Mouse (Mus musculus) lung, adult 2 months (tissue): Measurements from ENCODE around the gene Ercc6l2. TPM values are rescaled to one million over a fixed set of nuclear protein-coding genes. Genes with fewer than 3 reads are reported as not detected.
"Not testable (repeated sequence)": the region's sequence is repeated elsewhere in the genome, so short reads cannot be mapped to it uniquely, and the experiment has no call there.

ENCODE experiments used
- DNase-seq: peaks from one replicate; pipeline ENCODE4 v3.0.0; 2022
- H3K4me1 ChIP-seq: fragments of 200-500 bp; 2 replicates; pipeline ENCODE4 v1.6.1; 2011; ENCODE audit warnings: low read length; ENCODE audit not compliant: control insufficient read depth, insufficient read depth
- H3K4me3 ChIP-seq: fragments of 200-500 bp; replicated peaks from 2 replicates; pipeline ENCODE3; 2011; ENCODE audit warnings: low read depth, mild to moderate bottlenecking, control low read depth, low read length; ENCODE audit errors: extremely low read depth
- CTCF ChIP-seq: fragments of 200-500 bp; IDR thresholded peaks from 2 replicates; pipeline ENCODE4 v1.5.1; 2011; ENCODE audit warnings: mild to moderate bottlenecking, low read length, control low read depth; ENCODE audit not compliant: insufficient read depth
- POLR2A ChIP-seq: fragments of 200-500 bp; IDR thresholded peaks from 2 replicates; pipeline ENCODE4 v1.6.1; 2011; ENCODE audit warnings: low read depth, mild to moderate bottlenecking, control low read depth, low read length, borderline replicate concordance; ENCODE audit errors: extremely low read depth
- WGBS: fragments of 180-500 bp; shearing (Covaris S2); methylation state at CpG from one replicate; pipeline ENCODE4 v1.1.7; 2018; 5-methylcytosine and 5-hydroxymethylcytosine counted together
- polyA plus RNA-seq: library from polyadenylated mRNA; depleted of rRNA; stranded (reverse); fragments of >200 nt; gene quantifications from 2 replicates; pipeline ENCODE4 v1.2.3, GENCODE M21; 2012

The Ercc6l2 gene
- polyA plus RNA-seq, 1 experiment: 4.2 TPM

DNA sequence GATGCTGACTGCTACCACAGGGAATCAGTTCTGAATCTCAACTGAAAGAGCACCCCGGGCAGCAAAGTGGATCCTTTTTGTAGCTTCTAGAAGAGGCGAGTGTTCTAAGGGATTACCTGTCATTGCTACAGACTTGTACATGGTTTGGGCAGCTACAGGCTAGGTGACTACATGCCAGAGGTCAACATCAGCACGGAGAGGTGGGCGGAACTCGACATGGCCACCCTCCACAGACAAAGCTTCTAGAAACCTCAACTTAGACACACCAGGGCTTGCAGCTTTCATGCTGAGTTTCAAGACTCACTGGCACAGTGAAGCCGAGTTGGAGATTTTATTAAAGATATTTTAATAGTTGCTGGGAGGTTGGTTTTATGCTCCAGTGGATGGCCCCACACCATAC lies 98.1 kb downstream of the Ercc6l2 start:
- TF ChIP-seq CTCF (no peak), POLR2A (no peak)
- Histone ChIP-seq H3K4me1 (peaks cover 7% of the 10 kb centered on the region; the same call in 1 of the 2 replicates), H3K4me3 (no peak overlapping the region)
- 89% methylated on average over 6 of the region's 6 CpGs for WGBS
- no peak for DNase-seq

- Histone ChIP-seq H3K4me1 (peaks cover 16% of the 10 kb centered on the region; the same call in 1 of the 2 replicates), H3K4me3 (no peak overlapping the region)
- no peak for DNase-seq
- no peak for TF ChIP-seq POLR2A
- no peak for TF ChIP-seq CTCF
- WGBS: 22% methylated on average over 3 of the region's 3 CpGs
Measured at GRCm38 (mm10) chr13:63915176-63915575, 100.1 kb downstream of the Ercc6l2 start.

- WGBS: 75% methylated on average over 1 of the region's 1 CpGs
- H3K4me3 ChIP-seq: no peak overlapping the region
- no peak for DNase-seq
- no peak for TF ChIP-seq CTCF
- peaks cover 12% of the 10 kb centered on the region; the same call in 1 of the 2 replicates for H3K4me1 ChIP-seq
Measured at GRCm38 (mm10) chr13:63915684-63916083, 100.6 kb downstream of the Ercc6l2 start.

DNA sequence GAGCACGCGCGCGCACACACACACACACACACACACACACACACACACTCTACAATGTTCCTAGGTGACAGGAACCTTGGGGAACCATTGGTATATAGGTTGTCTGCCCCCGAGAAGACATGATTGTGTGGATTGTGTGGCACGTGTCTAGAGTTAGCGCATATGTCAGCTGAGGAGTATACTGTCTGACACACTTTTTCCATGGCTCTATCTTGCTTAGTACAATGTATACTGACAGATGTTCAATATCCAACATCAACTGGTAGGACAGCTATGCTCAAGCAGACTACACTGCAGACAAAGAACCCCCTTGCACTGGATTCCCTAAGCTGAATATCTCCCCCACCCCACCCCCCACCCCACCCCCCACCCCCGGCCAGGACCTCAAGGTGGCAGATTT lies 101.5 kb downstream of the Ercc6l2 start:
- Histone ChIP-seq H3K4me1 (peaks cover 12% of the 10 kb centered on the region; the same call in 1 of the 2 replicates), H3K4me3 (no peak overlapping the region)
- TF ChIP-seq POLR2A (no peak), CTCF (no peak)
- WGBS: 82% methylated on average over 8 of the region's 8 CpGs
- no peak for DNase-seq

GRCm38 (mm10) chr13:63917198-63917767 lies 102.2 kb downstream of the Ercc6l2 start:
- Histone ChIP-seq H3K4me1 (peaks cover 12% of the 10 kb centered on the region; the same call in 1 of the 2 replicates), H3K4me3 (no peak overlapping the region)
- peak; percentile 44 for DNase-seq
- TF ChIP-seq CTCF: no peak
- no peak for TF ChIP-seq POLR2A
- 29% methylated on average over 11 of the region's 11 CpGs for WGBS

DNA sequence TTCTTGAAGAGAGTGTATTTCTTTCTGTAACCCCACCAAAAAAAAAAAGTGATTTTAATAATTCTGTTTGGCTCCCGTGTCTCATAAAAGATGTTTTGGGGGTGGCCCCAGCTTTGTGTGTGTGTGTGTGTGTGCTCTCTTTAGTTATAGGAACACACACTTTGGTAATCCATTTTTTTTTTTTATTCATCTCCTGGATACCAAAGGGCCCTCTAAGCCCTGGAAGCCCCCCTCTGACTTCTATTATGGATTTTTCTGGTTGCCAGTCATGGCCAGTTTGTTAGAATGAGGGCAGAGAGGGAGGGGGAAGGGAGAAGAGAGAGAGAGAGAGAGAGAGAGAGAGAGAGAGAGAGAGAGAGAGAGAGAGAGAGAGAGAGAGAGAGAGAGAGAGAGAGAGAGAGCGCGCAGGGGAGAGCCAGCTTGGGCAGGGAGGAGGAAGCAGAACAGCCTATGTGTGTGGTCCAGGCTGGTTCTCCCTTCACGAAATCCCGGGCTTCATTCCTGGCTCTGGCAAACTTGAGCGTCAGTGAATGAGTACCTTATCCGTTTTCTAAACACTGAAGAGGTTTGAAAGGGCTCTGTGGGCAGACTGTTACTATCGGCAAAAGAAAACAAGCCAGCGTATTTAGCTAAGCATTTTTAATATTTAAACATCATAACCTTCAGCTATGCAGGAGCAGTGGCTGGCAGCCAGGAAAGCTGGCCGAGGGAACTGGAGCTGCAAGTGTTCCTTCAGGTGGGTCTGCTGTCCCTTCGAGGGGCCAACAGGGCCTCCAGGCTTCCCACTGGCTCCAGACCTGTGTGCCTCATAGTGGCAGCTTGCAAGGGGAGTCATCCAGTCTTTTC lies 103.0 kb downstream of the Ercc6l2 start:
- no peak for TF ChIP-seq POLR2A
- Histone ChIP-seq H3K4me1 (peaks cover 12% of the 10 kb centered on the region; the same call in 1 of the 2 replicates), H3K4me3 (no peak overlapping the region)
- DNase-seq: peak; percentile 62
- 23% methylated on average over 11 of the region's 11 CpGs for WGBS

DNA sequence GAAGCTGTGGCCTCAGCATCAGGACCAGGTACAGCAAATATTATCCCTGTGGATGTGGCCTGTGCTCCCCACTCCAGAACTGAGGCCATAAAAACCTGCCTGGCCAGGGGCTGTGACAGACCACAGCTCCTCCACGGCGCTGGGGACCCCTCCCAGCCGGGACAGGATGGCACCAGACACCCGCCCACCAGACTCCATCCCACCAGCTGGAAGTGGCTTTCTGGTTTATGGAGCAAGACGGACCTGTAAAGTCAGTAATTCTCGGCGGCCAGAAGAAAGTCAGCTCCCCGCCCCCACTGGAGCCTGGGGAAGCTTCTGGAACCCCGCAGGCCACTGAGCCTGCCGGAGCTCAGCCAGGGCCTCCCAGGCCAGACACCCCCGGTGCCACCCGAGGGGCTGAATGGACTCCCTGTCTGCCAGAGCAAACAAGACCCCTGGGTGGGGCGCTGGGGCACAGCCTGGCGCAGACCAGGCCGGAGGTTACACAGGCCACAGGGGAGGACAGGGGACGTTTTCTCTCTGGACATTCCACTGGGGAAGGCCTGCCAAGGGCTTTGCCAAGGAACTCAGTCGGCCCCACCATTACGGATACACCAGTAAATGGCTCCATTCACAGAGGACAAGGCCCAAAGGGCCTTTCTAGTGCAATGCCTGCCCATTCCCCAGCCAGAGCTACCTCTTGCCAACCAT lies 103.8 kb downstream of the Ercc6l2 start:
- Histone ChIP-seq H3K4me3 (no peak overlapping the region), H3K4me1 (peaks cover 12% of the 10 kb centered on the region; the same call in 1 of the 2 replicates)
- WGBS: 58% methylated on average over 18 of the region's 18 CpGs
- TF ChIP-seq CTCF (no peak), POLR2A (no peak)
- DNase-seq: no peak

GRCm38 (mm10) chr13:63924036-63924435 lies 109.0 kb downstream of the Ercc6l2 start:
- H3K4me1 ChIP-seq, DNase-seq, H3K4me3 ChIP-seq: not testable (repeated sequence)
- WGBS: 71% methylated on average over 4 of the region's 6 CpGs

DNA sequence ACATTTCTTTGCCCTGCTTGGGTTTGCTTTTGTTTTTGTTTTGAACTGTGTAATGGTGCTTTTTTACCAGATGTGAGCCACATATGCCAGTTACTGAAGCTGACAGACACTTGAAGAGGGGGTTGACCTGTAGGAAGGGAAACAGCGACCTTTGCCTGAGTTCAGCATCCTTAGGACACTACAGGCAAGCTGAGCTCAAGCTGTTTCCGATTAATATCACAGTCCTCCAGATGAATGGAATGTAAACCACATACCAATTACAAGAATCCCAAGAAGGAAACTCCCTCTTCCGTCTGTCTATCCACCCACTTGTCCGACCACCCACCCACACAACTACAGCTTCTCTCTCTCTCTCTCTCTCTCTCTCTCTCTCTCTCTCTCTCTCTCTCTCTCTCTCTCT lies 112.3 kb downstream of the Ercc6l2 start:
- WGBS: 43% methylated on average over 4 of the region's 4 CpGs
- Histone ChIP-seq H3K4me3 (no peak overlapping the region), H3K4me1 (no peaks in the 10 kb centered on the region; the same call in 1 of the 2 replicates)
- TF ChIP-seq POLR2A: no peak
- TF ChIP-seq CTCF: no peak
- DNase-seq: no peak
